Mouse (Mus musculus) natural killer cell, adult 2 months (primary cell): Measurements from ENCODE around the gene Sec61b.

Source experiments
- DNase-seq, 2 experiments: peaks; one replicate each; pipeline ENCODE4 v3.0.0; 2022; ENCODE audit warnings: low spot score in 2 of 2

Gene Sec61b

GRCm38 (mm10) chr4:47491243-47491642 is 16.8 kb downstream of the Sec61b start:
- no peak for DNase-seq

GRCm38 (mm10) chr4:47492311-47493086 is 18.0 kb downstream of the Sec61b start:
- DNase-seq, result no peak

- no peak for DNase-seq
Measured at GRCm38 (mm10) chr4:47493456-47493855, 19.0 kb downstream of the Sec61b start.

GRCm38 (mm10) chr4:47494137-47494536 is 19.7 kb downstream of the Sec61b start:
- DNase-seq, result no peak

- DNase-seq, result no peak
Measured at GRCm38 (mm10) chr4:47494686-47495085, 20.2 kb downstream of the Sec61b start.

- no peak for DNase-seq
Measured at GRCm38 (mm10) chr4:47497811-47498385, 23.4 kb downstream of the Sec61b start.

- DNase-seq, result no peak
Measured at GRCm38 (mm10) chr4:47499121-47499545, 24.7 kb downstream of the Sec61b start.

- peak; percentile 26 to 55 for DNase-seq
Measured at GRCm38 (mm10) chr4:47502546-47502971, 28.1 kb downstream of the Sec61b start.

- DNase-seq, result no peak
Measured at GRCm38 (mm10) chr4:47503045-47503444, 28.6 kb downstream of the Sec61b start.

- no peak for DNase-seq
Measured at GRCm38 (mm10) chr4:47504841-47505517, 30.5 kb downstream of the Sec61b start.

- DNase-seq, result no peak
Measured at GRCm38 (mm10) chr4:47518551-47519181, 44.2 kb downstream of the Sec61b start.

- DNase-seq, result no peak
Measured at GRCm38 (mm10) chr4:47520076-47520475, 45.6 kb downstream of the Sec61b start.

- no peak for DNase-seq
Measured at GRCm38 (mm10) chr4:47521884-47522605, 47.6 kb downstream of the Sec61b start.

GRCm38 (mm10) chr4:47529866-47530265 is 55.4 kb downstream of the Sec61b start:
- DNase-seq, result no peak
